Mouse (Mus musculus) lung, postnatal 4 days (tissue): ENCODE measurements around the gene Lce1k.
"Not testable (repeated sequence)": the region's sequence is repeated elsewhere in the genome, so short reads cannot be mapped to it uniquely, and the experiment has no call there.

Experiments
- DNase-seq, 2 experiments: peaks; one replicate each; pipeline ENCODE4 v3.0.0; 2021

Gene Lce1k

GRCm38 (mm10) chr3:92807791-92808190 lies at the start of gene Lce1k:
Lce1k (minus strand) TSS chr3:92807891.
- DNase-seq, result no peak

DNA sequence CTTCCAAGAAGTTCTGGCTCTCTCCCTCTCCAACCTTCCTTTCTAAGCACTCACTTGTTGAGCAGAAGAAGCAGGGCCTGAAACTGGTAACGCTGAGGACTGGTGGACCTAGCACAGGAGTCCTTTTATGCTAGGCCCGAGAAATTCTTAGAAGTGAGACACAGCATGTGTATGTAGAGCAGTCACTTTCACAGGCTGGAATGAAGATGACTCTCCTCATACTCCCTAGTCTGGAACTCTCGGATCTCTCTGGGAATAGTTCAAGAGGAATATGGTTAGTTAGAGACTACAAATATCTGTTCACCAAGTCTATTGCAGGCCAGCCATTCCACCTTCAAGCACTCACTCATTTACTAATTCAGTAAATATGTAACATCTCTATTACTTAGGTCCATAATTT lies 43.5 kb upstream of the Lce1k start, which contains the start of gene Lce1l:
Gene Lce1l (minus strand): TSS at position 101 of the 400 bp plus-strand sequence.
- no peak for DNase-seq

DNA sequence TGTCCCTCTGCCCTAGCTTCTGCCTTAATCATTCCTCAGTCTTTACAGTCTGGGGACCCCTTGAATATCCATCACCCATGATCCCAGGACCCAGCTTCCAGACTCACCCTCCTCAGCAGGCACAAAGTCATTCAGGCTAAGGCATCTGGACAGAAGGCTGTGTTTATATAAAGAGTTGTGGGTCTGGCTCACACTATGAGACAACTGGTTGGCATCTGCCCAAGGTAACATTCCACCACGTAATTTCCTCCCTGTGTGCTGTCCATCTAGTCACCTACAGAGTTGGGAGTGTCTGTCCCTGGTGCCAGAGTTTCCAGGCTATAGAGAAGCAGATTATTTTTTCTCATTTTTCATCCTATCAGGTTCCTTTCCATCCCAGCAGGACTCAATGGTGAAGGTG lies 19.4 kb upstream of the Lce1k start, which contains the start of gene Kprp:
Gene Kprp (minus strand): TSS at position 140 of the 400 bp plus-strand sequence.
- no peak for DNase-seq

DNA sequence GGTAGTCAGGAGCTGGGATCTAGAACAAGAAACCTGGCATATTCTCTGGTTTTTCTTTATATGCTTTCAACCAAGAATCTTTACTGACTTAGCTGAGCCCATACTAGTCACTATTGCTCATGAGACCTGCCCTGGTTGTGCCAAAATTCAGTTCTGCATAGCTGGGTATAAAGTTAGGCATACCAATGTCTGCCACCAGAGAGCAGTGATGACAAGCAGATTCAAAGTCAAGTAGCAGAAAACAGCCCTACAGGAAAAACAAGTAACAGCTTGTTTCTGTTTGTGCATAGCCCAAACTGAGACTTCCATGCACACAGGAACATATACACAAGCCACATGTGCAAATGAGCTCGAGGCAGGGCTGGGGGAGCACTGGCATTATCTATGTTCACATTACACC lies 18.1 kb upstream of the Lce1k start:
- DNase-seq, result no peak

- DNase-seq, result not testable (repeated sequence)
Measured at GRCm38 (mm10) chr3:92816036-92816435, 8.3 kb upstream of the Lce1k start.

- DNase-seq, result no peak
Measured at GRCm38 (mm10) chr3:92815581-92815980, 7.9 kb upstream of the Lce1k start.

DNA sequence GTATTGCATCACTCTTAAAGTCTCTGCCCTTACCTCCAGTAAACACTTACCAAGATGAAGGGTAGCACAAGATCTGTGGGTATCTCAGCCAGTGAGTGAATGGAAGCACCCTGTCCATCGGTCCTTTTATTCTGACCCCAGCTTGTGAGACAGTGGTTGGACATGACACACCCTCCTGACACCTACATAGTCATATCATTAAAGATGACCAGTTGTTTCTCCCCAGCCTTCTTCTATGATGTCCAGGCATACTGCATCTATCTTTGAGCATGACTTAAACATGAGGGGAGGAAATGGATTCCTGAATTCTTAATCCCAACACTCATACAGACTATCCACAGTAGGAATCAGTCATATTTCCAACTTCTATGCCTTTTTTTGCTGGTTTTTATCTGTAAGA lies 17.3 kb downstream of the Lce1k start, which contains the start of gene Lce1j:
Gene Lce1j (minus strand): TSS at position 101 of the 400 bp plus-strand sequence.
- no peak for DNase-seq

DNA sequence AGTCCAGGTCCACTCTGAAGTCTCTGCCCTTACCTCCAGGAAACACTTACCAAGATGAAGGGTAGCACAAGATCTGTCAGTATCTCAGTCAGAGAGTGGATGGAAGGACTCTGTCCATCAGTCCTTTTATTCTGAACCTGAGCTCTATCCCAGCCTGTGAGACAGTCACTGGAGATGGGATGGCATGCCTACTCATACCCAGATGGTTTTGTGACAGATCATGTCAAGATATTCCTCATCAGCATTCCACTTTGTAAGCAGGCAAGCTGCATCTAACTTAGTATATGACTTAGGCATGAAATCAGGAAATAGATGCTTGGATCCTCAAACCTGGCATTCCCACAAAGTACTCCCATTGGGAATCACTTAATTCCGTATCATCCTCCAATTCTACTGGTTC lies 28.9 kb downstream of the Lce1k start, which contains the start of gene Lce1i:
Gene Lce1i (minus strand): TSS at position 101 of the 400 bp plus-strand sequence.
- DNase-seq, result no peak

DNA sequence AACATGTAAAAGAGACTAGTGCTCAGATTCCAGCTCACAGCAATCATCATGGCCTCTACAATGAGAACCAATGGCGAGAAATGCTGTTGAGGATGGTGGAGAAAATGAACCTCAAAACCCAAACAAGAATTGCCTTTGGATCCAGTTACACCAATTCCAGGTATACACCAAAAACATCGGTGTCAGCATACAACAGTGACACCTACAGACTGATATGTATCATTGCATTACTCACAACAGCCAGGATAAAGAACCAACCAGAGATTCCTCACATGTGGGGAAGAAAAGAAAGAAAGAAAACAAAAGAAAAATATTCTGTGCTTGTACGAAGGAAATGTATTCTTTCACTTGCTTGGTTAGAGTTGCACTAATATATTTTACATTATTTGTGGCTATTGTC lies 36.1 kb downstream of the Lce1k start:
- no peak for DNase-seq

DNA sequence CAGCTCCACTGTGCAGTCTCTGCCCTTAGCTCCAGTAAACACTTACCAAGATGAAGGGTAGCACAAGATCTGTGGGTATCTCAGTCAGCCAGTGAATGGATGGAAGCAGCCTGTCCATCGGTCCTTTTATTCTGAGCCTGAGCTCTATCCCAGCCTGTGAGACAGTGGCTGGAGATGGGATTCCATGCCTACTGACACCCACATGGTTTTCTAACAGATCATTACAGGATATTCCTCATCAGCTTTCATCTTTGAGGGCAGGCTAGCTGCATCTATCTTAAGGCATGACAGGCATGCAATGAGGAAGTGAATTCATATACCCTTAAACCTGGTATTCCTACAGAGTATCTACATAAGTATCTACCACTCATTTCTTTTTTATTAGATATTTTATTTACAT lies 42.7 kb downstream of the Lce1k start, which contains the start of gene Lce1h:
Gene Lce1h (minus strand): TSS at position 101 of the 400 bp plus-strand sequence.
- no peak for DNase-seq
